Mouse (Mus musculus) regulatory T cell (primary cell): ENCODE measurements around the gene Slc45a3.

Source experiments
- in situ Hi-C: fragments of 300-600 bp; cut with MboI, MseI; formaldehyde crosslinking; loops from one replicate; pipeline ENCODE4 v1.15.1; 2025; ENCODE audit warnings: high pct_unique_total_duplicates

Slc45a3 gene

GRCm38 (mm10) chr1:131964580-131964979, 1.8 kb downstream of the Slc45a3 start:
- in situ Hi-C loops = no loop called here

GRCm38 (mm10) chr1:131965818-131966217, 3.1 kb downstream of the Slc45a3 start:
- in situ Hi-C loops = no loop called here

- in situ Hi-C loops = no loop called here
Observed at GRCm38 (mm10) chr1:131967336-131967735, 4.6 kb downstream of the Slc45a3 start.

- in situ Hi-C loops = no loop called here
Observed at GRCm38 (mm10) chr1:131968556-131968955, 5.8 kb downstream of the Slc45a3 start.

- in situ Hi-C loops = no loop called here
Observed at GRCm38 (mm10) chr1:131968983-131969382, 6.2 kb downstream of the Slc45a3 start.

- in situ Hi-C loops = no loop called here
Observed at GRCm38 (mm10) chr1:131969825-131970224, 7.1 kb downstream of the Slc45a3 start.

- in situ Hi-C loops = no loop called here
Observed at GRCm38 (mm10) chr1:131970322-131970660, 7.5 kb downstream of the Slc45a3 start.

GRCm38 (mm10) chr1:131970661-131971520, 8.1 kb downstream of the Slc45a3 start:
- in situ Hi-C loops = no loop called here

- in situ Hi-C loops = no loop called here
Observed at GRCm38 (mm10) chr1:131971771-131972497, 9.2 kb downstream of the Slc45a3 start.

GRCm38 (mm10) chr1:131972498-131973334, 9.9 kb downstream of the Slc45a3 start:
- in situ Hi-C loops = no loop called here

- in situ Hi-C loops = no loop called here
Observed at GRCm38 (mm10) chr1:131973991-131974390, 11.2 kb downstream of the Slc45a3 start.

- in situ Hi-C loops = no loop called here
Observed at GRCm38 (mm10) chr1:131976886-131977285, 14.1 kb downstream of the Slc45a3 start.

- in situ Hi-C loops = loop anchor here (10.0 kb wide), 1 partner anchor 1096 kb away; the partner anchor contains the start of gene Il24
Observed at GRCm38 (mm10) chr1:131980471-131980870, 17.7 kb downstream of the Slc45a3 start.

- in situ Hi-C loops = loop anchor here (10.0 kb wide), 1 partner anchor 1097 kb away; the partner anchor contains the start of gene Il24
Observed at GRCm38 (mm10) chr1:131981378-131982013, 18.7 kb downstream of the Slc45a3 start.

GRCm38 (mm10) chr1:131982907-131983306, 20.1 kb downstream of the Slc45a3 start:
- in situ Hi-C loops = loop anchor here (10.0 kb wide), 1 partner anchor 1098 kb away; the partner anchor contains the start of gene Il24

- in situ Hi-C loops = loop anchor here (10.0 kb wide), 1 partner anchor 1099 kb away; the partner anchor contains the start of gene Il24
Observed at GRCm38 (mm10) chr1:131983806-131984205, 21.0 kb downstream of the Slc45a3 start.

- in situ Hi-C loops = loop anchor here (10.0 kb wide), 1 partner anchor 1103 kb away; the partner anchor contains the start of gene Il24
Observed at GRCm38 (mm10) chr1:131987432-131987831, 24.7 kb downstream of the Slc45a3 start.

GRCm38 (mm10) chr1:131989476-131989875, 26.7 kb downstream of the Slc45a3 start:
- in situ Hi-C loops = loop anchor here (10.0 kb wide), 1 partner anchor 1105 kb away; the partner anchor contains the start of gene Il24

GRCm38 (mm10) chr1:131990083-131990760, 27.5 kb downstream of the Slc45a3 start:
- in situ Hi-C loops = no loop called here

GRCm38 (mm10) chr1:131992561-131993001, 29.8 kb downstream of the Slc45a3 start:
- in situ Hi-C loops = no loop called here
